Mouse (Mus musculus) olfactory bulb, adult 2 months (tissue): Measurements from ENCODE around the gene Igdcc3.

ENCODE experiments used
- CTCF ChIP-seq: fragments of 200-500 bp; IDR thresholded peaks from 2 replicates; pipeline ENCODE4 v1.5.1; 2012; ENCODE audit warnings: low read depth, mild to moderate bottlenecking, low read length, moderate library complexity; ENCODE audit not compliant: insufficient read depth
- POLR2A ChIP-seq: fragments of 200-500 bp; IDR thresholded peaks from 2 replicates; pipeline ENCODE4 v1.6.1; 2012; ENCODE audit warnings: mild to moderate bottlenecking, low read depth, low read length, moderate library complexity; ENCODE audit not compliant: insufficient read depth

DNA sequence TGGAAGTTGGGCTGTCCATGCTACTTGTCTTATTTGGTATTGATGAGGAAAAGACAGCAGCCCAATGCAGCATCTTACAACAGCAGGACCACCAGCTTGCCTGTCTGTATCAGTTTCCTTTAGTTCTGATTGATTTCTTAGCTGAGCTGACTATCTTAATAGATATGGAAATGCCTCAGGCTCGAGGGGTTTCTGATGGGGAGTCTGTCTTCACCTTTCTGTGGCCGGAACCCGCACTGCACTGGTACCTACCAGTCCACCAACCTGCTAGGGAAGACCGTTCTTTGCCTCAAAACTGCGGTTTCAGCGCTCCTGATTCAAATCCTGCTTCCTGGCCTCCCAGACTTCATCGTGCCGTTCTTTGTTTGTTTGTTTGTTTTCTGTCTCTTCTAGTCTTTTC is 20.9 kb downstream of the Igdcc3 start:
- TF ChIP-seq CTCF (no peak), POLR2A (no peak)
